Mouse (Mus musculus) midbrain, embryonic 16.5 days (tissue): Measurements from ENCODE around the gene Robo1. TPM values are rescaled to one million over a fixed set of nuclear protein-coding genes. Genes with fewer than 3 reads are reported as not detected.
A peak's percentile ranks its signal among the peaks of the same experiment; 100 is the strongest.
"Not testable (repeated sequence)": the region's sequence is repeated elsewhere in the genome, so short reads cannot be mapped to it uniquely, and the experiment has no call there.

Experiments used
- ATAC-seq: fragments of 200-750 bp; cut with Nextera tagmentation; 2 replicates; pipeline ENCODE4 v1.8.0; 2017; ENCODE audit warnings: moderate TSS enrichment
- H3K27ac ChIP-seq: fragments of 300-500 bp; sonication (generic); 2 replicates; pipeline ENCODE4 v1.5.1; 2014; ENCODE audit warnings: mild to moderate bottlenecking, low read length, mixed read lengths
- H3K27me3 ChIP-seq: fragments of 300-500 bp; sonication (generic); 2 replicates; pipeline ENCODE4 v1.6.1; 2014; ENCODE audit warnings: low read depth, low read length, mixed read lengths; ENCODE audit not compliant: control insufficient read depth, insufficient read depth
- H3K36me3 ChIP-seq: fragments of 300-500 bp; sonication (generic); 2 replicates; pipeline ENCODE4 v1.6.1; 2014; ENCODE audit warnings: mild to moderate bottlenecking, low read length, moderate library complexity, mixed read lengths; ENCODE audit not compliant: control insufficient read depth, insufficient read depth
- H3K4me1 ChIP-seq: fragments of 300-500 bp; sonication (generic); 2 replicates; pipeline ENCODE4 v1.6.1; 2014; ENCODE audit warnings: mild to moderate bottlenecking, low read length, mixed read lengths; ENCODE audit not compliant: control insufficient read depth, insufficient read depth
- H3K4me2 ChIP-seq: fragments of 300-500 bp; sonication (generic); 2 replicates; pipeline ENCODE4 v1.6.1; 2014; ENCODE audit warnings: mild to moderate bottlenecking, low read length, mixed read lengths
- H3K4me3 ChIP-seq: fragments of 300-500 bp; sonication (generic); 2 replicates; pipeline ENCODE4 v1.5.1; 2014; ENCODE audit warnings: low read depth, mild to moderate bottlenecking, low read length, moderate library complexity, mixed read lengths
- H3K9ac ChIP-seq: fragments of 300-500 bp; sonication (generic); 2 replicates; pipeline ENCODE4 v1.6.1; 2014; ENCODE audit warnings: low read depth, low read length, mixed read lengths
- H3K9me3 ChIP-seq: fragments of 300-500 bp; sonication (generic); replicated peaks from 2 replicates; pipeline ENCODE4 v1.6.1; 2014; ENCODE audit warnings: mild to moderate bottlenecking, low read length, mixed read lengths; ENCODE audit not compliant: control insufficient read depth, poor library complexity, severe bottlenecking
- WGBS: fragments of 180-500 bp; shearing (Covaris S2); extraction: QIAGEN DNeasy Blood & Tissue Kit; methylation state at CpG from one replicate; pipeline ENCODE4 v1.1.7; 2014; 5-methylcytosine and 5-hydroxymethylcytosine counted together
- polyA plus RNA-seq: library from polyadenylated mRNA; unstranded; fragments of >200 nt; fragmentation: Nextera tagmentation; extraction: Ambion mirVana; gene quantifications from 2 replicates; pipeline ENCODE4 v1.2.1, GENCODE M21; 2015

Gene Robo1
- polyA plus RNA-seq, 1 experiment from 2014 or later: 47.9 TPM

DNA sequence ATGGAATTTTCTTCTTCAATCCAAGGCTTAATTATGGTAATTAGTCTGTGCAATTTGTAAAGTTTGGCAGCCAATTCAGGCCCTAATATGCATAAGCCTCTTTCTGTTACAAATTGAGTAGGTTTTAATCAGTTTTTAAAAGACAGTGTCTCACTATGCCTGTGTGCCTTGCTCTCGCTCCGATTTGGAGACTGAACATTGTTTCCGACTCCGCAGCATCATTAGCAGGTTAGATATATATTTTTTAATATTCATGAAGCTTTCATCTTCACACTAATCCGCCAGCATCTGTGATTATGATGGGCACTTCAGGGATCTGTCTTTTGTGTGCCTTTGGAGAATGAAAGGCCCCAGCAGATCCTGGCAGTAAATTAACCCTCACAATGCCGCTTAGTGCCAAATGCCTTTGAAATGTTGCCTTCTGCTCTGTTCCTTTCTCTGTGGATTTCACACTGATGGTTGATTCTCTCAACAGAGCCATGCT is 202.7 kb downstream of the Robo1 start:
- Histone ChIP-seq H3K27ac (peak overlapping the region; percentile 75), H3K9me3 (no peaks in the 10 kb centered on the region), H3K36me3 (no peaks in the 10 kb centered on the region), H3K27me3 (no peaks in the 10 kb centered on the region), H3K4me1 (peaks cover 8% of the 10 kb centered on the region), H3K4me2 (peak overlapping the region; percentile 46), H3K4me3 (peak overlapping the region; percentile 12), H3K9ac (peak overlapping the region; percentile 59; the same call in 1 of the 2 replicates)
- ATAC-seq: peak; percentile 92
- 3% methylated on average over 6 of the region's 6 CpGs for WGBS

DNA sequence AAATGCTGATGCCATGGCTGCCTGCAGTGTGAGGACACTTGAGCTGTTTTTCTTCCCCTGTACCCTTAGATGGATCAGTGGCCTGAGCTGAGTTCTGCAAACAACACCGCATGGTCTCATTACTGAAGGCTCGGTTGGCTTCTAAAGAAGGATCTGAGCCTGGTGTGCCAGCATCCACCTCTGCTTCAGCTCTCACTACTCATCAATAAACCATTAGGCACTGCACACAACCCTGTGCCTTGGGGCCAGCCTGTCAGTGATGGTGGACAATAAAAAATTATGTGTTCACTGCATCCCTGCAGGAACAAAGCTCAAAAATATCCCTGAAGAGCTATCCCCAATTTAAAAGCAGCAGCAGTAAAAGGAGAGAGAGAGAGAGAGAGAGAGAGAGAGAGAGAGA is 223.2 kb downstream of the Robo1 start:
- H3K36me3 ChIP-seq: no peaks in the 10 kb centered on the region
- H3K9me3 ChIP-seq: no peaks in the 10 kb centered on the region
- no peak for ATAC-seq
- H3K27ac ChIP-seq: no peak overlapping the region
- WGBS: 38% methylated on average over 2 of the region's 2 CpGs
- H3K27me3 ChIP-seq: no peaks in the 10 kb centered on the region
- no peak overlapping the region for H3K4me3 ChIP-seq
- H3K4me1 ChIP-seq: no peaks in the 10 kb centered on the region
- no peak overlapping the region for H3K4me2 ChIP-seq
- H3K9ac ChIP-seq: no peak overlapping the region

DNA sequence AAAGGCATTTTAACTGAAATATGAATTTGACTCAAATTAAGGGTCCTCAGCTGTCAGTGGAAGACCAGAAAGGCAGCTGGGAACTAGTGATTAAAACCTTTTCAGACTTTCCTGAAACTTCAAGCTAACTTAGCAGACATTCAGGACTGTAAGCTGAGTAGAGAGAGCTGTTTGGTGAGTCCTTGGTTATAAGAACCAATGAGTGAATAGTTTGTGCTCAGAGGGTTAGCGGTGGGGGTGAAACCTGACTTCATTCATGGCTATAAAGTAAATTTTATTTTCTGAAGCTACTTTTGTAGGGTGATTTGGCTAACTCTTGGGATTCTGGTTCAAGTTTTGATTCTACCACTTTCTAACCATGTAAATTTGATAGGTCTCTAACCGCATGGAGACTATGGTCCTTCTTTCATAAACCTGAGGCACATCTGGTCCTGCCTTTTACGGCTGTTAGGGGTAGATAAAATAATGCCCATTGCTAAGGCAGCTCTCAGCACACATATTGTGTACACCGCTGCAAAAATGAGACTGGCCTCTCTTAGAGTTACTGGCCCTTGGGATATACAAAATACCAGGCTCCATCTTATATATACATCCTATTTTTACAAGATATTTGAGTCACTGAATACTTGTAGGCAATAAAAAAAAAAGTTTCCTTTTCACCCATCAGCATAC is 225.9 kb downstream of the Robo1 start:
- Histone ChIP-seq H3K4me3 (no peak overlapping the region), H3K4me2 (no peak overlapping the region), H3K27me3 (no peaks in the 10 kb centered on the region), H3K9me3 (no peaks in the 10 kb centered on the region), H3K9ac (no peak overlapping the region), H3K27ac (no peak overlapping the region), H3K36me3 (no peaks in the 10 kb centered on the region), H3K4me1 (no peaks in the 10 kb centered on the region)
- ATAC-seq: no peak
- WGBS: 98% methylated on average over 4 of the region's 4 CpGs

- H3K9me3 ChIP-seq: no peaks in the 10 kb centered on the region
- 63% methylated on average over 3 of the region's 3 CpGs for WGBS
- H3K36me3 ChIP-seq: no peaks in the 10 kb centered on the region
- no peaks in the 10 kb centered on the region for H3K27me3 ChIP-seq
- no peak overlapping the region for H3K27ac ChIP-seq
- H3K4me2 ChIP-seq: no peak overlapping the region
- H3K9ac ChIP-seq: no peak overlapping the region
- ATAC-seq: no peak
- H3K4me3 ChIP-seq: no peak overlapping the region
- H3K4me1 ChIP-seq: no peaks in the 10 kb centered on the region
These were observed 230.1 kb downstream of the Robo1 start for GRCm38 (mm10) chr16:72538171-72538570.

- H3K9me3 ChIP-seq: no peaks in the 10 kb centered on the region
- no peak for ATAC-seq
- no peak overlapping the region for H3K27ac ChIP-seq
- no peak overlapping the region for H3K9ac ChIP-seq
- no peaks in the 10 kb centered on the region for H3K27me3 ChIP-seq
- no peaks in the 10 kb centered on the region for H3K4me1 ChIP-seq
- H3K4me3 ChIP-seq: no peak overlapping the region
- 63% methylated on average over 3 of the region's 3 CpGs for WGBS
- H3K36me3 ChIP-seq: no peaks in the 10 kb centered on the region
- no peak overlapping the region for H3K4me2 ChIP-seq
These were observed 235.8 kb downstream of the Robo1 start for GRCm38 (mm10) chr16:72543928-72544327.

- 20% methylated on average over 2 of the region's 2 CpGs for WGBS
- Histone ChIP-seq H3K4me2 (no peak overlapping the region), H3K9ac (no peak overlapping the region), H3K9me3 (no peaks in the 10 kb centered on the region), H3K4me3 (no peak overlapping the region), H3K27me3 (no peaks in the 10 kb centered on the region), H3K4me1 (no peaks in the 10 kb centered on the region), H3K36me3 (no peaks in the 10 kb centered on the region), H3K27ac (no peak overlapping the region)
- no peak for ATAC-seq
These were observed 236.8 kb downstream of the Robo1 start for GRCm38 (mm10) chr16:72544950-72545349.

DNA sequence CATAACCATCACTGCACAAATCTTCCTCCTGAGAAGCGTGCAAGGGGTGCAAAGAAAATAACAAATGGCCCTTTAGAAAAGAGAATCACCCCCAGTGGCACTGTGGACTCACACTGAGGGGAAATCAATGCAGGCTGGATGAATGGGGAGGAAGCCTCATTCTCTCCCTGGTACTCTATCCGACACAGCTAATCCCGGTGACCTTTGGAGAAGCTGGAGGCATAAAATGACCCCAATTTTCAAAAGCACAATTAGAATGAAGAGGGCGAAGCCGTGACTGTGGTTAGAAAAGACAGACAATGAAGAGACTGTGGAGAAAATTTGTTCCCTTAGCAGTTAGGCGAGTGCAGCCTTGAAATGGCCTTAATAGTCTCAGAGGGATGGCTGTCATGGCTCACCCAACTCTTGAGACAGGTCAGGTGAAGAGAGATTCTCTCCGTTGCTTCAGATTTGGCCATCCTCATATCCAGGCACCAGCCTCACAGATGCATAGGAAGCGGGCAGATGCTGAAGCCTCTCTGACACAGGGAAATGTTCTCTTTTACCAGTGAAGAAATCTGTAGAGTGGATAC is 243.7 kb downstream of the Robo1 start:
- WGBS: 14% methylated on average over 8 of the region's 8 CpGs
- Histone ChIP-seq H3K9ac (no peak overlapping the region), H3K4me1 (0 out of 2 replicates have a peak, but pooled peaks cover 2% of the 10 kb centered on the region), H3K27ac (no peak overlapping the region; the same call in 1 of the 2 replicates), H3K36me3 (no peaks in the 10 kb centered on the region), H3K4me3 (no peak overlapping the region), H3K9me3 (no peaks in the 10 kb centered on the region), H3K27me3 (no peaks in the 10 kb centered on the region), H3K4me2 (no peak overlapping the region)
- no peak; the same call in 1 of the 2 replicates for ATAC-seq

DNA sequence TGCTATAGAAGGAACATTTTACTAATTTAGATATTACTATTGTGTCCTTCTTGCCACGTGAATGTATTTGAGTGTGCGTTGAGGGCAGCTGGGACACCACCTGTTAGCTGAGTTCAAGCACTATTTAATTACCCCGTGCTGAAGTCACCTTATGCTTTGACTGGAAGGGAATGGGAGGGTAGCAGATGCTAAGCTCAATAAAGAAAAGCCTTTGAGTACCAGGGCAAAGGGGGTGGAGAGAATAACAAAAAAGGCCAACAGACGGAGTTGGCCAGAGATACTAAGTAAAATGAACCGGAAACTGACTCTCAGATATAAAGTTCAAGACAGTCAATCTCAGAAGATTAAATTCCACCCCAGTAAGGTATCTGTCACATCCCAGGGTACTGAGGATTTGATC is 245.6 kb downstream of the Robo1 start:
- H3K9me3 ChIP-seq: no peaks in the 10 kb centered on the region
- H3K36me3 ChIP-seq: no peaks in the 10 kb centered on the region
- no peak overlapping the region for H3K4me3 ChIP-seq
- H3K27ac ChIP-seq: no peak overlapping the region
- no peak for ATAC-seq
- H3K4me2 ChIP-seq: no peak overlapping the region
- WGBS: 17% methylated on average over 5 of the region's 5 CpGs
- no peak overlapping the region for H3K9ac ChIP-seq
- H3K27me3 ChIP-seq: no peaks in the 10 kb centered on the region
- H3K4me1 ChIP-seq: 0 out of 2 replicates have a peak, but pooled peaks cover 2% of the 10 kb centered on the region

DNA sequence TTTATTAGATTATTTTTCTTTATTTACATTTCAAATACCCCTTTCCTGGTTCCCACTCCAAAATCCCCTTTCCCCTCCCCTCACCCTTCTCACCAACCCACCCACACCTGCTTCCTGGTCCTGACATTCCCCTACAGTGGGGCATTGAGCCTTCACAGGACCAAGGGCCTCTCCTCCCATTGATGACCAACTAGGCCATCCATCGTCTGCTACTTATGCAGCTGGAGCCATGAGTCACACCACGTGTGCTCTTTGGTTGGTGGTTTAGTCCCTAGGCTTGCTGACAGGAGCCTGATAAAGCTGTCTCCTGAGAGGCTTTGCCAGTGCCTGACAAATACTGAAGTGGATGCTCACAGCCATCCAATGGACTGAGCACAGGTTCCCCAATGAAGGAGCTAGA is 254.0 kb downstream of the Robo1 start:
- not testable (repeated sequence) for H3K27ac ChIP-seq, H3K27me3 ChIP-seq, H3K4me2 ChIP-seq, H3K36me3 ChIP-seq, H3K9me3 ChIP-seq, H3K4me3 ChIP-seq, H3K9ac ChIP-seq, ATAC-seq
- WGBS: 31% methylated on average over 2 of the region's 2 CpGs
- H3K4me1 ChIP-seq: peaks cover 10% of the 10 kb centered on the region
